Mouse (Mus musculus) midbrain, embryonic 16.5 days (tissue): ENCODE measurements around the gene Klhl5. TPM values are rescaled to one million over a fixed set of nuclear protein-coding genes. Genes with fewer than 3 reads are reported as not detected.

Experiments used
- ATAC-seq: fragments of 200-750 bp; cut with Nextera tagmentation; 2 replicates; pipeline ENCODE4 v1.8.0; 2017; ENCODE audit warnings: moderate TSS enrichment
- H3K27ac ChIP-seq: fragments of 300-500 bp; sonication (generic); 2 replicates; pipeline ENCODE4 v1.5.1; 2014; ENCODE audit warnings: mild to moderate bottlenecking, low read length, mixed read lengths
- H3K27me3 ChIP-seq: fragments of 300-500 bp; sonication (generic); 2 replicates; pipeline ENCODE4 v1.6.1; 2014; ENCODE audit warnings: low read depth, low read length, mixed read lengths; ENCODE audit not compliant: control insufficient read depth, insufficient read depth
- H3K36me3 ChIP-seq: fragments of 300-500 bp; sonication (generic); 2 replicates; pipeline ENCODE4 v1.6.1; 2014; ENCODE audit warnings: mild to moderate bottlenecking, low read length, moderate library complexity, mixed read lengths; ENCODE audit not compliant: control insufficient read depth, insufficient read depth
- H3K4me1 ChIP-seq: fragments of 300-500 bp; sonication (generic); 2 replicates; pipeline ENCODE4 v1.6.1; 2014; ENCODE audit warnings: mild to moderate bottlenecking, low read length, mixed read lengths; ENCODE audit not compliant: control insufficient read depth, insufficient read depth
- H3K4me2 ChIP-seq: fragments of 300-500 bp; sonication (generic); 2 replicates; pipeline ENCODE4 v1.6.1; 2014; ENCODE audit warnings: mild to moderate bottlenecking, low read length, mixed read lengths
- H3K4me3 ChIP-seq: fragments of 300-500 bp; sonication (generic); 2 replicates; pipeline ENCODE4 v1.5.1; 2014; ENCODE audit warnings: low read depth, mild to moderate bottlenecking, low read length, moderate library complexity, mixed read lengths
- H3K9ac ChIP-seq: fragments of 300-500 bp; sonication (generic); 2 replicates; pipeline ENCODE4 v1.6.1; 2014; ENCODE audit warnings: low read depth, low read length, mixed read lengths
- H3K9me3 ChIP-seq: fragments of 300-500 bp; sonication (generic); replicated peaks from 2 replicates; pipeline ENCODE4 v1.6.1; 2014; ENCODE audit warnings: mild to moderate bottlenecking, low read length, mixed read lengths; ENCODE audit not compliant: control insufficient read depth, poor library complexity, severe bottlenecking
- WGBS: fragments of 180-500 bp; shearing (Covaris S2); extraction: QIAGEN DNeasy Blood & Tissue Kit; methylation state at CpG from one replicate; pipeline ENCODE4 v1.1.7; 2014; 5-methylcytosine and 5-hydroxymethylcytosine counted together
- polyA plus RNA-seq: library from polyadenylated mRNA; unstranded; fragments of >200 nt; fragmentation: Nextera tagmentation; extraction: Ambion mirVana; gene quantifications from 2 replicates; pipeline ENCODE4 v1.2.1, GENCODE M21; 2015

Klhl5 gene
- 61.6 and 63.9 TPM in 2 replicates for polyA plus RNA-seq

- peak; percentile 88 for ATAC-seq
- 6% methylated on average over 30 of the region's 56 CpGs for WGBS
These were observed at the start of gene Klhl5 for GRCm38 (mm10) chr5:65106876-65107772. Gene Klhl5 (plus strand): TSS chr5:65107539.

GRCm38 (mm10) chr5:65057596-65057995, 49.7 kb upstream of the Klhl5 start:
- WGBS, result 94% methylated on average over 6 of the region's 6 CpGs

More at GRCm38 (mm10) chr5:65106876-65107772, at the start of gene Klhl5:
- H3K36me3 ChIP-seq, result no peaks in the 10 kb centered on the region
- 0 out of 2 replicates have a peak, but pooled peaks cover 8% of the 10 kb centered on the region for H3K4me1 ChIP-seq
- H3K4me2 ChIP-seq, result peak within 1 kb of the TSS; percentile 88
- no peaks in the 10 kb centered on the region for H3K27me3 ChIP-seq
- no peaks in the 10 kb centered on the region for H3K9me3 ChIP-seq
- H3K4me3 ChIP-seq, result peak within 1 kb of the TSS; percentile 88
- H3K27ac ChIP-seq, result peak within 1 kb of the TSS; percentile 71
- peak within 1 kb of the TSS; percentile 82 for H3K9ac ChIP-seq

DNA sequence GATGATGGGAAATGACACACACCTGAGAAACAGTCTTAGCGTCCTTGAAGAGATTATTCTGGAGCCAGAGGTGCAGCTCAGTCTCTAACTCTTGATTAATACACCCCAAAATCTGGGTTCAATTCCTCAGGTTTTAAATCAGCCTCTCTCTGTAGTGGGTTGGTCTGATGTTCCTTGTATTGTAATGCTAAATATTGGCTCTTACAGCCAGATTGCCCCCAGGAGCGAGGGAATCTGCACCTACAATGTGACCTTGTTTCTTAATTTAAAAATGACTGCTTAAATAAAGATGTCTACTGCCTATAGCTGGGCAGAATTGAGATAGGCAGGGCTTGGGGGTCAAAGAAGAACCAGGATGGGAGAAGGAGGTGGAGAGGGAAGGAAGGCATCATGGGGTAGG, 47.5 kb upstream of the Klhl5 start:
- 54% methylated on average over 2 of the region's 2 CpGs for WGBS
- H3K4me1 ChIP-seq, result no peaks in the 10 kb centered on the region
- H3K4me2 ChIP-seq, result no peak overlapping the region
- H3K27me3 ChIP-seq, result no peaks in the 10 kb centered on the region
- H3K36me3 ChIP-seq, result no peaks in the 10 kb centered on the region
- no peaks in the 10 kb centered on the region for H3K9me3 ChIP-seq
- ATAC-seq, result no peak
- no peak overlapping the region for H3K9ac ChIP-seq
- H3K27ac ChIP-seq, result no peak overlapping the region
- no peak overlapping the region for H3K4me3 ChIP-seq

More at GRCm38 (mm10) chr5:65057596-65057995, 49.7 kb upstream of the Klhl5 start:
- no peaks in the 10 kb centered on the region for H3K9me3 ChIP-seq
- no peak for ATAC-seq
- H3K4me2 ChIP-seq, result no peak overlapping the region
- no peaks in the 10 kb centered on the region for H3K27me3 ChIP-seq
- H3K9ac ChIP-seq, result no peak overlapping the region
- H3K27ac ChIP-seq, result no peak overlapping the region
- no peak overlapping the region for H3K4me3 ChIP-seq
- no peaks in the 10 kb centered on the region for H3K36me3 ChIP-seq
- no peaks in the 10 kb centered on the region for H3K4me1 ChIP-seq

DNA sequence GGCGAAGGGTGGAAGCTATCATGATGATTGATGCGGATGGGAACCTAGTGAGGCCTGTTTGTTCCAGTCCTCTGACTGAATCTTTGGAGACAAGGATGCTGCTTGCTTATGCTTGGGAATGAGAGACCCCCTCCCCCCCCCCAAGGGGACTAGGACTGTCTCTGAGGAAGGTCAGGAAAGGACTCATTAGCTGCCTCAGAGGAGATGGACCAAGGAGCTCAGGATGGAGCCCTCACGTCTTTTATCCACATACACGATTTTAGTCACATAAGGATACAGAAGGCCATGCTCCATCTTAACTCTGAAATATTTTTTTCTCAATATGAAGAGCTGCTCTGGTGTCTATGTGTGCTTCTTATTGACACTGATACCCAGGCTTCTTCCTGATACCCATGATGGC, 45.1 kb upstream of the Klhl5 start:
- Histone ChIP-seq H3K27ac (no peak overlapping the region), H3K27me3 (no peaks in the 10 kb centered on the region), H3K36me3 (no peaks in the 10 kb centered on the region), H3K9me3 (no peaks in the 10 kb centered on the region), H3K9ac (no peak overlapping the region), H3K4me1 (no peaks in the 10 kb centered on the region), H3K4me2 (no peak overlapping the region), H3K4me3 (no peak overlapping the region)
- no peak for ATAC-seq
- WGBS, result 92% methylated on average over 4 of the region's 4 CpGs

DNA sequence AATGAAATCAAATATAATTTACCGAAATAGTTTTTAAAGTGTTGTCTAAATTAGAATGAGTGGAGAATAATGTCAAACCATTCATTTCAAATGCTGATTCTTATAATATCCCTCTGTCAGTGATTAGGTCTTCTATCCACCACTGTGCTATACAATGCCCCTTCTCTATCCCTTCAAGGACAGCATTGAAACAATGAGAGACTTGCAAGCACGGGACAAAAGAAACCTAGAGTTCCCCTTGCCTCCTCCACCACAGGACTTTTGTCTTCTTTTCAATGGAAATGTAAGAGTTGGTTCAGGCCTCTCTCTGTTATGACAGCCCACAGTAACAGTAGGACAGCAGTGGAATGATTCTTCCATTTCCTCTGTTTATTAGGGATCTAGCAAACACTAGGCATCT, 44.1 kb upstream of the Klhl5 start:
- H3K9me3 ChIP-seq, result no peaks in the 10 kb centered on the region
- H3K36me3 ChIP-seq, result no peaks in the 10 kb centered on the region
- no peak overlapping the region for H3K27ac ChIP-seq
- H3K27me3 ChIP-seq, result no peaks in the 10 kb centered on the region
- H3K9ac ChIP-seq, result no peak overlapping the region
- H3K4me3 ChIP-seq, result no peak overlapping the region
- H3K4me2 ChIP-seq, result no peak overlapping the region
- H3K4me1 ChIP-seq, result no peaks in the 10 kb centered on the region
- 65% methylated on average over 2 of the region's 2 CpGs for WGBS
- no peak for ATAC-seq

GRCm38 (mm10) chr5:65068166-65068565, 39.2 kb upstream of the Klhl5 start:
- H3K4me3 ChIP-seq, result no peak overlapping the region
- H3K4me2 ChIP-seq, result no peak overlapping the region
- no peak for ATAC-seq
- H3K27me3 ChIP-seq, result no peaks in the 10 kb centered on the region
- H3K9me3 ChIP-seq, result no peaks in the 10 kb centered on the region
- H3K9ac ChIP-seq, result no peak overlapping the region
- no peak overlapping the region for H3K27ac ChIP-seq
- WGBS, result 88% methylated on average over 6 of the region's 6 CpGs
- no peaks in the 10 kb centered on the region for H3K36me3 ChIP-seq
- peaks cover 9% of the 10 kb centered on the region for H3K4me1 ChIP-seq

- Histone ChIP-seq H3K4me3 (no peak overlapping the region), H3K9me3 (no peaks in the 10 kb centered on the region), H3K36me3 (no peaks in the 10 kb centered on the region), H3K4me2 (no peak overlapping the region), H3K9ac (no peak overlapping the region), H3K27me3 (no peaks in the 10 kb centered on the region), H3K4me1 (peaks cover 9% of the 10 kb centered on the region), H3K27ac (peak overlapping the region; percentile 39)
- 41% methylated on average over 11 of the region's 11 CpGs for WGBS
- no peak; the same call in 1 of the 2 replicates for ATAC-seq
These were observed 37.5 kb upstream of the Klhl5 start for GRCm38 (mm10) chr5:65069872-65070271.

DNA sequence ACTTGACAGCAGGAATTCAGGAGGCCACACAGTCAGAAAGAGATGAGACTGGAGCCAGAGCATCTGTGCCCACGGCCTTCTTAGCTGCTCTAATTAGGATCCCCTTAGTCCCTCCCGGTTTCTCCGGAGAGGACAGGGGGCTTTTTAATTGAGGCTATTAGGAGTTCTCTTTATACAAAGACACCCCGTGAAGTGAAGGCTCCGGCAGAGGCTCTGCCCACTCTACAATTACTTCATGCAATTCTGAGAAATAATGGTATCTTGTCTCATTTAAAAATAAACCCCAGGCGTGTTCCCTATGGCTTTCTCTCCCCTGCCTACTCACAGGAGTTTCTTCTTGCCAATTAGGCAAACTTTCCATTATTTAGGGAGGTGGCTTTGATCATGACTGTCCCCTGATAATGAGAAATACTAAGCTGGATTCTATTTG, 35.6 kb upstream of the Klhl5 start:
- 17% methylated on average over 6 of the region's 6 CpGs for WGBS
- H3K27me3 ChIP-seq, result no peaks in the 10 kb centered on the region
- no peaks in the 10 kb centered on the region for H3K9me3 ChIP-seq
- H3K4me3 ChIP-seq, result no peak overlapping the region
- no peaks in the 10 kb centered on the region for H3K36me3 ChIP-seq
- H3K9ac ChIP-seq, result no peak overlapping the region
- H3K4me1 ChIP-seq, result peaks cover 9% of the 10 kb centered on the region
- no peak overlapping the region for H3K4me2 ChIP-seq
- ATAC-seq, result peak; percentile 87
- H3K27ac ChIP-seq, result peak overlapping the region; percentile 52

GRCm38 (mm10) chr5:65073247-65073646, 34.1 kb upstream of the Klhl5 start:
- ATAC-seq, result no peak
- 77% methylated on average over 4 of the region's 4 CpGs for WGBS

More at GRCm38 (mm10) chr5:65073247-65073646, 34.1 kb upstream of the Klhl5 start:
- H3K27me3 ChIP-seq, result no peaks in the 10 kb centered on the region
- H3K4me2 ChIP-seq, result no peak overlapping the region
- H3K27ac ChIP-seq, result no peak overlapping the region
- H3K4me1 ChIP-seq, result peaks cover 9% of the 10 kb centered on the region
- no peaks in the 10 kb centered on the region for H3K36me3 ChIP-seq
- H3K9me3 ChIP-seq, result no peaks in the 10 kb centered on the region
- H3K9ac ChIP-seq, result no peak overlapping the region
- H3K4me3 ChIP-seq, result no peak overlapping the region
